Mouse (Mus musculus): Measurements from ENCODE around the gene Scoc. TPM values are rescaled to one million over a fixed set of nuclear protein-coding genes. Genes with fewer than 3 reads are reported as not detected.

Gene Scoc
- polyA plus RNA-seq, 1 experiment from 2014 or later, result 83.7 TPM

GRCm38 (mm10) chr8:83390006-83390701 lies 68.0 kb downstream of the Scoc start:
- no peak for DNase-seq (ENCODE audit: low spot score)
- no peaks in the 10 kb centered on the region for H3K9me3 ChIP-seq
- 0 out of 2 replicates have a peak overlapping the region, but pooled peaks have one; percentile 36 for H3K27ac ChIP-seq
- 8% methylated on average over 14 of the region's 14 CpGs for WGBS
- peaks cover 8% of the 10 kb centered on the region for H3K4me1 ChIP-seq
- H3K27me3 ChIP-seq (ENCODE audit: insufficient read depth, poor library complexity, severe bottlenecking), result peaks cover 47% of the 10 kb centered on the region
- no peaks in the 10 kb centered on the region for H3K36me3 ChIP-seq
- H3K4me3 ChIP-seq, result peak overlapping the region; percentile 62

GRCm38 (mm10) chr8:83389316-83390005 lies 68.7 kb downstream of the Scoc start, which contains the start of gene Clgn:
Gene Clgn, plus strand, starts transcription at chr8:83389867.
- H3K27ac ChIP-seq, result peak within 1 kb of the TSS; percentile 36; the same call in 1 of the 2 replicates
- no peaks in the 10 kb centered on the region for H3K9me3 ChIP-seq
- no peaks in the 10 kb centered on the region for H3K36me3 ChIP-seq
- peaks cover 47% of the 10 kb centered on the region for H3K27me3 ChIP-seq (ENCODE audit: insufficient read depth, poor library complexity, severe bottlenecking)
- peaks cover 8% of the 10 kb centered on the region for H3K4me1 ChIP-seq
- H3K4me3 ChIP-seq, result peak within 1 kb of the TSS; percentile 62
- DNase-seq (ENCODE audit: low spot score), result no peak
- 4% methylated on average over 41 of the region's 41 CpGs for WGBS

GRCm38 (mm10) chr8:83382850-83383249 lies 75.3 kb downstream of the Scoc start:
- no peak overlapping the region for H3K27ac ChIP-seq
- no peaks in the 10 kb centered on the region for H3K36me3 ChIP-seq
- H3K4me3 ChIP-seq, result no peak overlapping the region
- H3K9me3 ChIP-seq, result no peaks in the 10 kb centered on the region
- DNase-seq (ENCODE audit: low spot score), result no peak
- 13% methylated on average over 2 of the region's 2 CpGs for WGBS
- no peaks in the 10 kb centered on the region for H3K4me1 ChIP-seq
- peaks cover 6% of the 10 kb centered on the region for H3K27me3 ChIP-seq (ENCODE audit: insufficient read depth, poor library complexity, severe bottlenecking)

- Histone ChIP-seq H3K27ac (no peak overlapping the region), H3K9me3 (no peaks in the 10 kb centered on the region), H3K27me3 (ENCODE audit: insufficient read depth, poor library complexity, severe bottlenecking) (no peaks in the 10 kb centered on the region), H3K4me3 (no peak overlapping the region), H3K36me3 (no peaks in the 10 kb centered on the region), H3K4me1 (no peaks in the 10 kb centered on the region)
- no peak for DNase-seq (ENCODE audit: low spot score)
- 81% methylated on average over 2 of the region's 2 CpGs for WGBS
Observed at GRCm38 (mm10) chr8:83381016-83381415, 77.2 kb downstream of the Scoc start.

DNA sequence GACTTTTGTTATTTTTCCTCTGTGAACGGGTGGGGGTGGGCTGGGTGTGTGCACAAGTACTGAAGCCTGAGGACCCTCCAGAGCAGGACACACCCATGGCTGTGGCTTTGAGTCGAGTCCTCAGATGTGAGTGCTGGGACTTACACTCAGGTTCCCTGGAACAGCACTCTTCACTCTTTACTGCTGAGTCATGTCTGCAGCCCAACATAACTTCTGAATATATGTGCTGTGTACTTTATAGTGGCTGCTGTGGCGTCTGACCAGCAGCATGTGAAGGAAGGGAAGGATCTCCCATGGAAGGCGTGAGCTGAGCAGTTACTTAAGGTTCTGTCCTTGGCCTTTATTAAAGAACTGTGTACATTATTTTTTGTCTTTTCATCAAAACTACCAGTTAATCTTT lies 78.0 kb downstream of the Scoc start:
- H3K4me3 ChIP-seq, result no peak overlapping the region
- WGBS, result 70% methylated on average over 4 of the region's 4 CpGs

More for the DNA sequence above, 78.0 kb downstream of the Scoc start:
- no peaks in the 10 kb centered on the region for H3K9me3 ChIP-seq
- H3K36me3 ChIP-seq, result no peaks in the 10 kb centered on the region
- no peak for DNase-seq (ENCODE audit: low spot score)
- no peak overlapping the region for H3K27ac ChIP-seq
- no peaks in the 10 kb centered on the region for H3K4me1 ChIP-seq
- no peaks in the 10 kb centered on the region for H3K27me3 ChIP-seq (ENCODE audit: insufficient read depth, poor library complexity, severe bottlenecking)

Other genes starting within 250 kb of the Scoc start
- not detected in 2 replicates for gene Ucp1, start 168.0 kb downstream of the Scoc start, polyA plus RNA-seq (2016; fragmentation: Nextera tagmentation; extraction: Ambion mirVana)
- gene Elmod2, start 125.9 kb downstream of the Scoc start, polyA plus RNA-seq (2016; fragmentation: Nextera tagmentation; extraction: Ambion mirVana), result 14.5 and 15.4 TPM in 2 replicates
- gene Mgat4d, start 109.9 kb downstream of the Scoc start, polyA plus RNA-seq (2016; fragmentation: Nextera tagmentation; extraction: Ambion mirVana), result not detected in 2 replicates
- 0.14 and 0.41 TPM in 2 replicates for gene Clgn, start 68.5 kb downstream of the Scoc start, polyA plus RNA-seq (2016; fragmentation: Nextera tagmentation; extraction: Ambion mirVana)
- not detected in 2 replicates for gene Olfr370, start 77.4 kb upstream of the Scoc start, polyA plus RNA-seq (2016; fragmentation: Nextera tagmentation; extraction: Ambion mirVana)
- 479 and 560 TPM in 2 replicates for gene Ndufb7, start 108.3 kb upstream of the Scoc start, polyA plus RNA-seq (2016; fragmentation: Nextera tagmentation; extraction: Ambion mirVana)
- 568 and 608 TPM in 2 replicates for gene Tecr, start 149.6 kb upstream of the Scoc start, polyA plus RNA-seq (2016; fragmentation: Nextera tagmentation; extraction: Ambion mirVana)
- gene Dnajb1, start 149.8 kb upstream of the Scoc start, polyA plus RNA-seq (2016; fragmentation: Nextera tagmentation; extraction: Ambion mirVana), result 51.9 and 71.5 TPM in 2 replicates
- 204 and 214 TPM in 2 replicates for gene Gipc1, start 194.3 kb upstream of the Scoc start, polyA plus RNA-seq (2016; fragmentation: Nextera tagmentation; extraction: Ambion mirVana)
- 0.36 and 0.46 TPM in 2 replicates for gene Ptger1, start 208.3 kb upstream of the Scoc start, polyA plus RNA-seq (2016; fragmentation: Nextera tagmentation; extraction: Ambion mirVana)
- 21.5 and 23.2 TPM in 2 replicates for gene Pkn1, start 240.8 kb upstream of the Scoc start, polyA plus RNA-seq (2016; fragmentation: Nextera tagmentation; extraction: Ambion mirVana)

All from heart, embryonic 10.5 days (tissue).